Mouse (Mus musculus) kidney, adult 2 months (tissue): ENCODE measurements at regions not wholly inside any gene's neighbourhood (a gene's known extent, or its start where the extent isn't known, plus 50 kb on each side); places are given as distances from the start of the nearest gene placed in this dataset.

Source experiments
- CTCF ChIP-seq: fragments of 200-500 bp; conservative IDR thresholded peaks from 2 replicates; pipeline ENCODE4 v1.5.1; 2011; ENCODE audit warnings: low read depth, mild to moderate bottlenecking, control low read depth, low read length, moderate library complexity, mixed read lengths; ENCODE audit not compliant: insufficient read depth, insufficient read length
- POLR2A ChIP-seq: fragments of 200-500 bp; IDR thresholded peaks from one replicate; pipeline ENCODE4 v1.6.1; 2011; ENCODE audit warnings: low read depth, low read length, control low read depth

GRCm38 (mm10) chr12:117352511-117352910 is 163.8 kb upstream of the Rapgef5 start:
- TF ChIP-seq CTCF, result no peak
- no peak for TF ChIP-seq POLR2A
